Mouse (Mus musculus) thymus, adult 2 months (tissue): ENCODE measurements at regions not wholly inside any gene's neighbourhood (a gene's known extent, or its start where the extent isn't known, plus 50 kb on each side); places are given as distances from the start of the nearest gene placed in this dataset.

Source experiments
- DNase-seq: peaks from one replicate; pipeline ENCODE4 v3.0.0; 2021
- H3K27ac ChIP-seq: fragments of 200-500 bp; 2 replicates; pipeline ENCODE4 v1.5.1; 2012; ENCODE audit warnings: low read length, control low read depth; ENCODE audit not compliant: control insufficient read depth, insufficient read depth
- H3K27me3 ChIP-seq: fragments of 200-500 bp; 2 replicates; pipeline ENCODE4 v1.6.1; 2012; ENCODE audit warnings: mild to moderate bottlenecking, low read length, moderate library complexity, mixed read lengths; ENCODE audit not compliant: control insufficient read depth, insufficient read depth
- H3K36me3 ChIP-seq: fragments of 200-500 bp; 2 replicates; pipeline ENCODE4 v1.6.1; 2012; ENCODE audit warnings: mild to moderate bottlenecking, low read length, moderate library complexity; ENCODE audit not compliant: control insufficient read depth, insufficient read depth
- H3K4me1 ChIP-seq: fragments of 200-500 bp; replicated peaks from 2 replicates; pipeline ENCODE4 v1.6.1; 2012; ENCODE audit warnings: low read length; ENCODE audit not compliant: control insufficient read depth, insufficient read depth
- H3K4me3 ChIP-seq: fragments of 200-500 bp; 2 replicates; pipeline ENCODE4 v1.5.1; 2012; ENCODE audit warnings: mild to moderate bottlenecking, low read length, control low read depth, moderate library complexity; ENCODE audit not compliant: control insufficient read depth, insufficient read depth
- CTCF ChIP-seq: fragments of 200-500 bp; IDR thresholded peaks from 2 replicates; pipeline ENCODE4 v1.5.1; 2012; ENCODE audit warnings: mild to moderate bottlenecking, control low read depth, low read length, moderate library complexity, borderline replicate concordance; ENCODE audit not compliant: control insufficient read depth, poor library complexity, insufficient read depth; ENCODE audit errors: extremely low read depth
- POLR2A ChIP-seq: fragments of 200-500 bp; IDR thresholded peaks from 2 replicates; pipeline ENCODE4 v1.6.1; 2012; ENCODE audit warnings: mild to moderate bottlenecking, low read length, control low read depth, moderate library complexity; ENCODE audit not compliant: control insufficient read depth, poor library complexity, insufficient read depth; ENCODE audit errors: extremely low read depth
- WGBS: fragments of 180-500 bp; shearing (Covaris S2); methylation state at CpG from one replicate; pipeline ENCODE4 v1.1.7; 2018; 5-methylcytosine and 5-hydroxymethylcytosine counted together

DNA sequence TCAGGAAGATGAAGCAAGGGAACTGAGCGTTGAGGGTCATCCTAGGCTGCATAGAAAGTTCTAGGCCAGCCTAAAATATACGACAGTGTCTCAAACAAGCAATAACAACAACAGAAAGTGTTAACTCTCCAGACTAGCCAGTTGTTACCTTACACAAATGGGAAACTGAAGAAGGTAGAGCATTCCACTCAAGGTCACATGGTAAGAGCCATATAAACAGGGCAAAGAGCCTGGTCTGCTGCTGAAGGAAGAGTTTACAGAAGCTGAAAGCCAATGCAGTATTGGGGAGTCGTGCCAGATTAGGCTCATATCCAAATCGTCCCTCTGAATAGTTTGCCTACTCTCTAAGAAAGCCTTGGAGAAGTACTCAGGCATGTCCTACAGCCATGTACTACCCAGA is 59.6 kb upstream of the Trabd2b start:
- no peak for DNase-seq
- TF ChIP-seq POLR2A = no peak
- TF ChIP-seq CTCF = no peak
- H3K27ac ChIP-seq = no peak overlapping the region
- no peaks in the 10 kb centered on the region for H3K36me3 ChIP-seq
- H3K4me3 ChIP-seq = no peak overlapping the region
- H3K4me1 ChIP-seq = no peaks in the 10 kb centered on the region
- 73% methylated on average over 4 of the region's 4 CpGs for WGBS
- H3K27me3 ChIP-seq = no peaks in the 10 kb centered on the region

DNA sequence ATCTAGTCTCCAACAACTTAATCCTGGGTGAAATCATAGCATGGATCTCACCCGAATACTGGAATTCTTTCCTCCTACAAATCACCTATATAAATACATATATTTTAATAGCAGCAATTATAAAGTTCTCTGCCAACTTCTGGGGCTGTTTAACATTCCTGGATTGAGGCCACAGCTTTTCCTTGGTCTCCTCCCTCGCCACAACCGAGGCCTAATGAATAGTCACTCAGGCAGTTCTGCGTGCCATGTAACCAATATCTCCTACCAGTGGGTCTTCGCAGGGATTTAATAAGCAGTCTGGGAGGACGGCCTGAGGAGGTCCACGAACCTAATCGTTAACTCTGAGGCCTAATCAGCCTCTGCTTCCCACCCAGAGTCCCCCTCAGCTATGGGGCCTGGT is 56.9 kb upstream of the Trabd2b start:
- 91% methylated on average over 8 of the region's 8 CpGs for WGBS
- Histone ChIP-seq H3K36me3 (no peaks in the 10 kb centered on the region), H3K27me3 (no peaks in the 10 kb centered on the region), H3K4me1 (no peaks in the 10 kb centered on the region), H3K4me3 (no peak overlapping the region), H3K27ac (no peak overlapping the region)
- DNase-seq = no peak
- TF ChIP-seq POLR2A = no peak
- no peak for TF ChIP-seq CTCF

DNA sequence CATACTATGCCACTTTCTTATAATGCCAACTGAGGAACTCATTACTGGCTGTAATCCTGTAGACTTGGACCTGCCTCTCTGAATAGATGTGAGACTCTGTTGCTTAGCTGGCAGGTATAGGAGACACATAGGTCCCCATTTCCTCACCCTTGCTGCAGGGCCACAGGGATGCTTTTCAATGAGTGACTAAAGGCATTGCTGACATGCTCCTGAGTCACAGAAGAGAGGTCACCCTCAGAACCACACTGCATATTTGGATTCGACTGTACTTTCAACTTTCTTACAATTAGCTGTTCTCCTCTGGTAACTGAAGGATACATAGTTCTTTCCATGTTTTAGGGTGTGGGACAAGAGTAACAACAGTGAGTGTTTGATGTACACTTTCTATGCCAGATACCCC is 55.2 kb upstream of the Trabd2b start:
- TF ChIP-seq POLR2A = no peak
- TF ChIP-seq CTCF = no peak
- 80% methylated on average over 1 of the region's 1 CpGs for WGBS
- no peaks in the 10 kb centered on the region for H3K4me1 ChIP-seq
- H3K4me3 ChIP-seq = no peak overlapping the region
- no peak for DNase-seq
- H3K27me3 ChIP-seq = no peaks in the 10 kb centered on the region
- H3K27ac ChIP-seq = no peak overlapping the region
- H3K36me3 ChIP-seq = no peaks in the 10 kb centered on the region

DNA sequence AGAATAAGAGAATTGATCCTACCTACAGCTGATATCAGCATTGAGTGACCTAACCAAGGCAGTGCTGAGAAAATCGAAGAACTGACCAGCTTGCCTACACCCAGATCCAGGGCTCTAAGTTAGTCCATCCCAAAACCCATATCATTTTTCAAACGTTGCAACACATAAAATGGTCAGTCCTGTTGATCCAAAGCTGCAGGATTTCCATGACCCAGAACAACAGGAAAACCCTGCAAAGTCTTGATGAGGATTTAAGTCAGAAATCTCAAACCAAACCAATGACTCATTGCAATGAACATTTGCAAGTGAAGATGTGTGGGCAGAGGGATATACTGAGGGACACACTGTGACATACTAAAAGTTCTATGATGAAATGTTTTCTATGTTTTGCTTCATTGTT is 53.5 kb upstream of the Trabd2b start:
- TF ChIP-seq CTCF (no peak), POLR2A (no peak)
- Histone ChIP-seq H3K27me3 (no peaks in the 10 kb centered on the region), H3K27ac (no peak overlapping the region), H3K36me3 (no peaks in the 10 kb centered on the region), H3K4me1 (no peaks in the 10 kb centered on the region), H3K4me3 (no peak overlapping the region)
- DNase-seq = no peak
- WGBS = 72% methylated on average over 2 of the region's 2 CpGs
